Mouse (Mus musculus) testis, adult 2 months (tissue): ENCODE data around the gene Atat1. TPM values are rescaled to one million over a fixed set of nuclear protein-coding genes. Genes with fewer than 3 reads are reported as not detected.

Experiments used
- H3K27ac ChIP-seq: fragments of 200-500 bp; 2 replicates; pipeline ENCODE4 v1.5.1; 2012; ENCODE audit warnings: low read depth, low read length; ENCODE audit not compliant: control insufficient read depth, insufficient read depth
- H3K27me3 ChIP-seq: fragments of 200-500 bp; 2 replicates; pipeline ENCODE4 v1.6.1; 2012; ENCODE audit warnings: mild to moderate bottlenecking, low read length, moderate library complexity; ENCODE audit not compliant: control insufficient read depth, insufficient read depth
- H3K36me3 ChIP-seq: fragments of 200-500 bp; 2 replicates; pipeline ENCODE4 v1.6.1; 2012; ENCODE audit warnings: mild to moderate bottlenecking, low read length; ENCODE audit not compliant: control insufficient read depth, insufficient read depth
- H3K4me1 ChIP-seq: fragments of 200-500 bp; 2 replicates; pipeline ENCODE4 v1.6.1; 2012; ENCODE audit warnings: low read length; ENCODE audit not compliant: control insufficient read depth, insufficient read depth
- H3K4me3 ChIP-seq: fragments of 200-500 bp; 2 replicates; pipeline ENCODE4 v1.5.1; 2012; ENCODE audit warnings: low read depth, mild to moderate bottlenecking, low read length, moderate library complexity, mixed read lengths; ENCODE audit not compliant: control insufficient read depth
- CTCF ChIP-seq: fragments of 200-500 bp; IDR thresholded peaks from 2 replicates; pipeline ENCODE4 v1.5.1; 2012; ENCODE audit warnings: low read depth, mild to moderate bottlenecking, inconsistent platforms, low read length, moderate library complexity; ENCODE audit not compliant: control insufficient read depth, insufficient read depth, insufficient replicate concordance
- POLR2A ChIP-seq: fragments of 200-500 bp; IDR thresholded peaks from 2 replicates; pipeline ENCODE4 v1.6.1; 2012; ENCODE audit warnings: low read depth, mild to moderate bottlenecking, inconsistent platforms, low read length, moderate library complexity; ENCODE audit not compliant: control insufficient read depth
- polyA plus RNA-seq: library from polyadenylated mRNA; depleted of rRNA; stranded (reverse); fragments of >200 nt; gene quantifications from 2 replicates; pipeline ENCODE4 v1.2.3, GENCODE M21; 2012

Atat1 gene
- polyA plus RNA-seq, 1 experiment, result 158 TPM

- Histone ChIP-seq H3K4me3 (no peak overlapping the region), H3K36me3 (peaks cover 4% of the 10 kb centered on the region), H3K27me3 (no peaks in the 10 kb centered on the region), H3K27ac (no peak overlapping the region), H3K4me1 (peaks cover 8% of the 10 kb centered on the region)
- TF ChIP-seq POLR2A (no peak), CTCF (no peak)
Measured at GRCm38 (mm10) chr17:35882924-35883323, 27.0 kb downstream of the Atat1 start.

- Histone ChIP-seq H3K4me1 (peaks cover 8% of the 10 kb centered on the region), H3K4me3 (peak within 1 kb of the TSS; percentile 91), H3K36me3 (no peaks in the 10 kb centered on the region; the same call in 1 of the 2 replicates), H3K27ac (peak within 1 kb of the TSS; percentile 46), H3K27me3 (no peaks in the 10 kb centered on the region)
- TF ChIP-seq POLR2A (peak; percentile 69; the same call in 1 of the 2 replicates), CTCF (peak; percentile 62)
Measured at GRCm38 (mm10) chr17:35879245-35880057, 30.4 kb downstream of the Atat1 start, which contains the start of gene Dhx16. Gene Dhx16, plus strand, starts transcription at chr17:35879819.

- Histone ChIP-seq H3K27ac (no peak overlapping the region), H3K4me1 (peaks cover 5% of the 10 kb centered on the region), H3K27me3 (no peaks in the 10 kb centered on the region), H3K36me3 (no peaks in the 10 kb centered on the region), H3K4me3 (no peak overlapping the region)
- TF ChIP-seq CTCF (no peak), POLR2A (no peak)
Measured at GRCm38 (mm10) chr17:35874721-35875120, 35.2 kb downstream of the Atat1 start.

- Histone ChIP-seq H3K4me1 (peaks cover 7% of the 10 kb centered on the region), H3K27ac (no peak overlapping the region), H3K36me3 (no peaks in the 10 kb centered on the region), H3K27me3 (no peaks in the 10 kb centered on the region), H3K4me3 (no peak overlapping the region)
- TF ChIP-seq CTCF (peak; percentile 91), POLR2A (no peak)
Measured at GRCm38 (mm10) chr17:35873774-35874519, 35.9 kb downstream of the Atat1 start.

- no peaks in the 10 kb centered on the region for H3K36me3 ChIP-seq
- H3K4me3 ChIP-seq, result no peak overlapping the region
- peaks cover 24% of the 10 kb centered on the region for H3K4me1 ChIP-seq
- TF ChIP-seq CTCF (peak; percentile 36; the same call in 1 of the 2 replicates), POLR2A (no peak)
- H3K27me3 ChIP-seq, result peaks cover 5% of the 10 kb centered on the region
- no peak overlapping the region for H3K27ac ChIP-seq
Measured at GRCm38 (mm10) chr17:35870884-35871696, 38.8 kb downstream of the Atat1 start.

GRCm38 (mm10) chr17:35870151-35870883 lies 39.6 kb downstream of the Atat1 start:
- Histone ChIP-seq H3K4me1 (peaks cover 27% of the 10 kb centered on the region), H3K27ac (peak overlapping the region; percentile 32; the same call in 1 of the 2 replicates), H3K27me3 (peaks cover 9% of the 10 kb centered on the region), H3K4me3 (no peak overlapping the region), H3K36me3 (no peaks in the 10 kb centered on the region)
- TF ChIP-seq POLR2A (no peak), CTCF (no peak)
